Mouse (Mus musculus): ENCODE measurements around the gene Cox6a2. TPM values are rescaled to one million over a fixed set of nuclear protein-coding genes. Genes with fewer than 3 reads are reported as not detected.

Gene Cox6a2
- total RNA-seq (2017): 1.1 and 3.2 TPM in 2 replicates

DNA sequence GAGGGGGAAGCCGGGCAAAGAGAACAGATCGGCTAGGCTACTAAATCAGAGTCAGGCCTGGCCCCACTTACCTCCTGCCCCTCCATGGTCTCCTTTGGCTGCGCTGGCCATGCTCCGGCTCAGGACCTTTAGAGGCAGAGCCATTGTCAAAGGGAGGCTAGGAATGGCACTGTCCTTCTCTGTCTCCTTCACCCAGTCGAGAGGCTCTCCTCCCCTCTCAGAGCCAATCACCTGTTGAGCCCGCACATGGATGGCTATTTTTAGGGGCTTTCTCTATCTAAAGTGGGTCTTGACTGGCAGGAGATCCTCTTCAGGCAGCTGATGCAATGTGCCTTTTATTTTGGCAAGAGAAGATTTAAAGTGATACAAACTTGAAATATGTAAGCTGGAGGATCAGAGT, at the start of gene Cox6a2:
Gene Cox6a2, minus strand, starts transcription at position 236 of the 400 bp plus-strand sequence.
- no peak for ATAC-seq (replicated peaks; ENCODE audit: low read depth, poor library complexity, severe bottlenecking)

DNA sequence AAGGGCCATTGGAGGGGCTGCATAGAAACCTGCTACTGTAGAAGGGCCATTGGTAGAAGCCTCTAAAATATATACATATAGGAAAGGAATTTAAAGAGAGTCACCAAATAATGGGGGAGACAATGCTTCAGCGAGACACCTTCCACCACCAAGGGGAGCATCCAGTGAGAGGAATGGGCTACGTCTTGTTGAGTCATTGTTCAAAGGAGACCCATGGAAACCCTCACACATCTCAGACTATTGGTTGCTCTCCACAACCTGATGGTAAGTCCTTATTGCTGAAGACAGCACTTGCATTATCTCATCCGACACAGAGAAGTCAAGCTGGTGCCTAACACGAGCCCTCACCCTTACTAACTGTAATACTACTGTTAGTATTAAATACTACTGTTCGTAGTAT, 49.6 kb upstream of the Cox6a2 start:
- no peak for ATAC-seq (replicated peaks; ENCODE audit: low read depth, poor library complexity, severe bottlenecking)

DNA sequence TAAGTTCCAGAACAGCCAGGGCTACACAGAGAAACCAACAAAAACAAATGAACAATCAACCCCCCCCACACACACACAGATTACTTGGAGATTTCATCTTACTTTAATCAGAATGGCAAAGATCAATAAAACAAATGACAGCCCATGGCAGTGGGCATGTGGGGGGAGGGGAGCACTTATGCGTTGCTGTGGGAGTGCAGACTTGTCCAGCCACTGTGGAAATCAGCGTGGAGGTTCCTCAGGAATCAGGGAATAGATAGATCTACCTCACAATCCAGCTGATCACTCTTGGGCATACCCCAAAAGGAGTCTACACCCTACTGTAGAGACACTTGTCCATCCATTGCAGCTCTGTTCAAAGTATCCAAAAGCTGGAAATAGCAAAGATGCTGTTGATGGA, 48.8 kb upstream of the Cox6a2 start:
- ATAC-seq (replicated peaks; ENCODE audit: low read depth, poor library complexity, severe bottlenecking): no peak

DNA sequence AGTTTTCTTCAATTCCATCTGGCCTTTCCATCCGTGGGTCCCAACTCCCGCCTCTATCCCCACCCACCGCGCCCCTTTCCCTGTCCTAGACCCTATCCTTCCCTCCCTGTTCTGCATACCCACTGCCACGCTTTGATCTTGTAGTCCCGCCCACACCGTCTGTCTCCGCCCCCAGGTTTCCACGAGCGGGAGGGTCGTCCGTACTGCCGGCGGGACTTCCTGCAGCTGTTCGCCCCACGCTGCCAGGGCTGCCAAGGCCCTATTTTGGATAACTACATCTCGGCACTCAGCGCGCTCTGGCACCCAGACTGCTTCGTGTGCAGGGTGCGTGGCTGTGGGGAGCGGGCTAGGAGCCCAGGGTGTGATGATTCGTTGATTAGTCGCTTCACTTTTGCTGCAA, 46.4 kb upstream of the Cox6a2 start:
- ATAC-seq (replicated peaks; ENCODE audit: low read depth, poor library complexity, severe bottlenecking): peak; percentile 84

DNA sequence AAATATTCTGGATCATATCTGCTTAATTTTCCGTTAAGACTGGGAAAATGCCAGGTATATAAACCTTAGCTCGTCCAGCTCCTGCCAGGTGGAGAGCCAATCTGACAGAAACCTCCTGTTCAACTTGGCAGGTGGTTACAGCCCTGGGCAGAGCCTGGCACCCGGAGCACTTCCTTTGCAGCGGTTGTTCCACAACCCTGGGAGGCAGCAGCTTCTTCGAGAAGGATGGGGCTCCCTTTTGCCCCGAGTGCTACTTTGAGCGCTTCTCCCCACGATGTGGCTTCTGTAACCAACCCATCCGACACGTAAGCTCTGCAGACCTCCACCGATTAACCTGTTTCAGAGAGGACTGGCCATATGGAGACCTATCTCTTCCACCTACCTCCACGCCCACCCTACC, 45.8 kb upstream of the Cox6a2 start:
- no peak for ATAC-seq (replicated peaks; ENCODE audit: low read depth, poor library complexity, severe bottlenecking)

DNA sequence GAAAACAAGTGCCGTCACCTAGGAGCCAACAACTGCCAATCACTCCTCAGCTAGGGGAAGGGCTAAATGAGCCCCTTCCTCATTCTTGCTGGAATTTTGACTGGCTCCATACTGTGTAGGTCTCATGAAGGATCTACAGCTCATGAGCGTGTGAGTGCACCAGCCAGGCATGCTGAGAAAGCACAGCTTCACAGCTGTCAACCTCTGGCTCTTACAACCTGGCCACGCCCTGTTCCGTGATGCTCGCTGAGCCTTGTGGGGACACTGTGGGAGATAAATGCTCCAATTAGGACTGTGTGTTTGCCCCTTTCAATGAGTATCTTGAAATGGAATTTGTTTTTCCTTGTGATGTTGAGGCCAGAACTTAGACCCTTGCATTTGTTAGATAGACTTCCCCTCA, 43.8 kb upstream of the Cox6a2 start:
- no peak for ATAC-seq (replicated peaks; ENCODE audit: low read depth, poor library complexity, severe bottlenecking)

DNA sequence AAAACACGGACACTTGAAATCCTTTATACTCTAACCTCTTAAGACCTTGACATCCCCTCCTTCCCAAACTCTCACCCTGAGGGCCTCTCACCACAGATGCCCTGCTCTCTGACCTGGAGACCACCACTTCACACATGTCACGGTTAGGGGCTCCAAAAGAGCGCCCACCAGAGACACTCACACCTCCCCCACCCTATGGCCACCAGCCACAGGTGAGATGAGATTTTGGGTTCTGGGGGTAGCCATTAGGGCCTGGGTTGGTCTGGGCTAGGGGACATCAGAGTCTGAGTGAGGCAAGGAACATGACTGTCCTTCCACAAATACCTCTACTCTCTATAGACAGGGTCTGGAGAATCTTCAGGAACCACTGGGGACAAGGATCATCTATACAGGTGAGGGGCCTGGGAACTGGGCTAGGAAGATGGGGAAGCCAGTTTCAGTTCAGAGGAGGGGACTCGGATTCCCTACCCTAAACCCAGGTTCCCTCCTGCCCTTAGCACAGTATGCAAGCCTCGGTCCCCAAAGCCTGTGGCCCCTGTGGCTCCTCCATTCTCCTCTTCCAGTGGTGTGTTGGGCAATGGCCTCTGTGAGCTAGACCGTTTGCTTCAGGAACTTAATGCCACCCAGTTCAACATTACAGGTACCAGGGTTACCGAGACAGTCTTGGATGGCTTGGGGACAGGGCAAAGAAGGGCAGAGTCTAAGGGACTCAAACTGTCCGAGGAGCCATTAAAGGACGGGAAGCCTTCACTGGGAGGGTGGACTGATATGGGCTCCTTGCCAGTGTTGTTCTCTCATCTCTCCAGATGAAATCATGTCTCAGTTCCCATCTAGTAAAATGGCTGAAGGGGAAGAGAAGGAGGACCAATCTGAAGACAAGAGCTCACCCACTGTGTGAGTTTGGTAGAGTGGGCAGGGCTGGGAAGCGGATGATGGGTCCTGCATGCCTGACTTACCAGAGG, 42.2 kb upstream of the Cox6a2 start:
- no peak for ATAC-seq (replicated peaks; ENCODE audit: low read depth, poor library complexity, severe bottlenecking)

DNA sequence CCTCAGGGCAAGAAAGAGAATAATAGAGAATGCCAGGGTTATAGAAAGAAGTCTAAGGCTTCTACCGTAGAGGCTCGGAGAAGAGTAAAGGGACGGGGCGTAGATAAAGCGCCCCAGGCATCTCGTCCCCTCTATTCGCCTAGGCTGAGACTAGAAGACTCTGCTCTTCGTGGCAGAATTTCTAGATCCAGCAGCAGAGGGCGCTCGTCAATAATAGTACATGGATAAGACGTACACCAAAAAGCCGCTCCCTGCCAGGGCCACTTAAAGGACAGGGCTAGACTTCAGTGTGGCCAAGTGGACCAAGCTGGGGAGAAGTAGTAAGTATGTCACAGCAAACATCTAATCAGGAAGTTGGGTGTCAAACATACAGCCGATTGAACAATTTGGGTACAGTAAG, 41.3 kb upstream of the Cox6a2 start:
- peak; percentile 60 for ATAC-seq (replicated peaks; ENCODE audit: low read depth, poor library complexity, severe bottlenecking)

DNA sequence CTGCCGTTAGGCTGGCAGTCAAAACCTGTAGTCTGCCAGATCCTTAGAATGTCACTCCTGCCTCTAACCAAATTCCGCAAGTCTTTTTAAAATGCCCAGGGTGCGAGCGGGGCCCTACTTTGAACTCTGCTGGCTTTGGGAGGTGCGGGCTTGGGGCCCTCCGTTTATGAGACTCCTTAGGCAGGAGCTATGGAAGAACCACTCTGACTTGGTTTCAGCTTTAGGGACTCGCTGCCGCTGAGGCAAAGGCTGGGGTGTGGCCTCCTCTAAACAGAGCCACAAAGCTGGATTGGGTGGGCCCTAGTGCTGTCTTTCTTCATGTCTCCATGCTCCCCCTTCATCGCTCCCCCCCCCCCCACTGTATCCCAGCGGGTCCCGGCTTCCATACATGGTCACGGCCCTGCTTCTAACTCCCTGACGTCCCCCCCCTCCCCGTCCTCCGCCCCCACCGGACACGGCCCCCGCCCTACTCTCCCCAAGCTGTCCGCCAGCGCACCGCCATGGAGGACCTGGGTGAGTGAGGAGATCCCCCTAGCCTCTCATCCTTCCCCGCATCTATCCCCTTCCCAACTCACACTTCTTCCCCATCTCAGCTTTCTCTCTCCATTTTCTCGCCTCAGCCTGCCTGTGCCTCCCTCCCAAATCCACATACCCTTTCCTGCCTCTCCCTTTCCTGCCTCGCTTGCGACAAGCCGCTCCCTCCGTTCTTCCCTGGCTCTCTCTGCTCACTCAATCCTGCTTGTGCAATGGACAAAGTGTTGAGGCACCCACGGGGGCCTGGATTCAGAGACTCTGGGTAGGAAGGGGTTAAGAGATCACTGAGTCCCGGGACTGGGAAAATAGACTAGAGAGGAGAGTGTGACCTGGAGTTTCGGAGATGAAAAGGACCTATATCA, 40.6 kb upstream of the Cox6a2 start, which contains the start of gene Tgfb1i1:
Gene Tgfb1i1, plus strand, starts transcription at position 317 of the 896 bp plus-strand sequence.
- ATAC-seq (replicated peaks; ENCODE audit: low read depth, poor library complexity, severe bottlenecking): 0 out of 2 replicates have a peak, but pooled peaks have one; percentile 7

DNA sequence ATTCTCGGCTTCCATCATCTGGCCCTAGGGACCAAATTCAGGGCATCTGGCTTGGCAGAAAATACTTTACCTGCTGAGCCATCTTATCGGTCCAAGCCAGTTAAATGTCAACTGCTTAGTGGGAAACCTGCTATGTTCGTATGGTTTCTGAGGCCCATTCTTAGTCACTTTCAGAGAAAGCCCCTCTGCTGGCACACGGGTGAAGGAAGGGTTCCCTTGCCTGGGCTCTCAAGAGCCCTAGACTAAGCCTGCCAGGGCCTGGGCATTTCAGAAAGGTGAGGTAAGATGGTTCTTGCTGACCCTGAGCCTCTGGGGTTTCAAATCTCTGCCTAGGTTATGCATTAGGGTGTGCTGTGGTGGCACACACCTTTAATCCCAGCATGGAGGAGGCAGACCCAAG, 39.4 kb upstream of the Cox6a2 start:
- no peak for ATAC-seq (replicated peaks; ENCODE audit: low read depth, poor library complexity, severe bottlenecking)

DNA sequence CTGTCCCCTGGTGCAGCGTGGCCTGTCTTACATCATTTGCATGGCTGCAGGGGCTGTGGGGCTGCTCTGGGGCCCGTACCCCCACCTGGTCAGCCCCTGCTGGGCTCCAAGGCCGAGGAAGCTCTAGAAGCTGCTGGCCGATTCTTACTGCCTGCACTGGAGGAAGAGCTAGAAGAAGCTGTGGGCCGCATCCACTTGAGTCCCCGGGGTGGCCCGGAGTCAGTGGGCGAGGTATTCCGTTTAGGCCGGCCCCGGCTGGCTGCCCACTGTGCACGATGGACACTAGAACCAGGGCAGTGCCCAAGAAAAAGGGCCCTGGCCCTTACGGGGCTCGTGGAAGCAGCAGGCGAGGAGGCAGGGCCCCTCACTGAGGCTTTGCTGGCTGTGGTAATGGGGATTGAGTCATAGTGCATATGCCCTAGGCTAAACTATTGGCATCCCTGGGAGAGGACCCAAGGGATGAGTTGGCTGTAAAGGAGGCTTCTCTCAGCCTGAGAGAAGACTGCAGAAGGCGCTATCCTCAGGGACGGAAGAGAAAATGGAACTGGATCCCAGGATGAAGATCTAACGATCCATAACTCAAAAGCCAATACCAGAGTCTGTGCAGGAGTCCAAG, 38.3 kb upstream of the Cox6a2 start:
- no peak for ATAC-seq (replicated peaks; ENCODE audit: low read depth, poor library complexity, severe bottlenecking)

DNA sequence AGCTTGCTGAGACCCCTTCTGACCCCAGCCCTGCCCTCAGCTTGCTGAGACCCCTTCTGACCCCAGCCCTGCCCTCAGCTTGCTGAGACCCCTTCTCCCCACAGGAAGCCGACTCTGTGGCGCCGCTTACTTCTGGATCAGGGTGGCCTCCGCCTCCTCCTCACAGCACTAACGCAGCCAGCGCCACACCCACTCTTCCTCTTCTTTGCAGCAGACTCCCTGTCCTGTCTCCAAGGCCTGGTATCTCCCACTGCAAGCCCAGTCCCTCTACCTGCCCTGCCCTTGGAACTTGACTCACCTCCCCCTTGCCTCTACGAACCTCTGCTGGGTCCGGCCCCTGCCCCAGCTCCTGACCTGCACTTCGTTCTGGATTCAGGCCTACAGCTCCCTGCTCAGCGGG, 37.7 kb upstream of the Cox6a2 start:
- ATAC-seq (replicated peaks; ENCODE audit: low read depth, poor library complexity, severe bottlenecking): no peak

DNA sequence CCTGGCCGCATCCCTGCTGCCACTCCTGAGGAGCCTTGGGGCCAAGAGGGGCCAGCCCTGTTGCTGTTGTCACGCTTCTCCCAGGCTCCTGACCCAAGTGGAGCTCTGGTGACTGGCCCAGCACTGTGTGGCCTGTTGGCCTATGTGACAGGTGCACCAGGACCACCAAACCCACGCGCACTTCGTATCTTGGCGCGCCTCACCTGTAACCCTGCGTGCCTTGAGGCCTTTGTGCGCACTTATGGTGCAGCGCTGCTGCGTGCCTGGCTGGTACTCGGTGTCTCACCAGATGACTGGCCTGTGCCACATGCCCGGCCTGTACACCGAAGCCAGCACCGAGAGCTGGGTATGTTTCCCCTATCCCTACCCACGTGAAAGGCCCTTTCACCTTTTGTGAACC, 36.1 kb upstream of the Cox6a2 start:
- no peak for ATAC-seq (replicated peaks; ENCODE audit: low read depth, poor library complexity, severe bottlenecking)

DNA sequence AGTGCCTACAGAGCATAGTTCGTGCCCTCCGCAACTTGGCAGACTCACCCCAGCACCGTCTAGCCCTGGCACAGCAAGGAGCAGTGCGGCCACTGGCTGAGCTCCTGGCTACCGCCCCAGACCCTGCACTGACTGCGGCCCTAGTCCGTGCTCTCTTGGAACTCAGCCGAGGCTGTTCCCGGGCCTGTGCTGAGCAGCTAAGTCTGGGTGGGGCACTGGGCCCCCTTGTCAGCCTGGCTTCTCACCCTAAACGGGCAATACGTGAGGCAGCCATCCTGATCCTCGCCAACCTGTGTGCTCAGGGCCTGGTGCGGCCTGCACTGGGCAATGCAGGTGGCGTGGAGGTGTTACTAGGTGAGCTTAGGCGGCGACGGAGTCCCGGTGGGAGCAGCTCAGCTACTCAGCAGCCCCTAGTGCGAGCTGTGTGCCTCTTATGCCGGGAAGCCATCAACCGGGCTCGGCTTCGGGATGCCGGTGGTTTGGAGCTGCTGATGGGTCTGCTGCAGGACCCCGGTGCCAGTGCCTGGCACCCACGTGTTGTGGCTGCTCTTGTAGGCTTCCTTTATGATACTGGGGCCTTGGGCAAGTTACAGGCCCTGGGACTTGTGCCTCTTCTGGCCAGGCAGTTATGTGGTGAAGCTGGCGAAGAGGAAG, 34.1 kb upstream of the Cox6a2 start:
- no peak for ATAC-seq (replicated peaks; ENCODE audit: low read depth, poor library complexity, severe bottlenecking)

DNA sequence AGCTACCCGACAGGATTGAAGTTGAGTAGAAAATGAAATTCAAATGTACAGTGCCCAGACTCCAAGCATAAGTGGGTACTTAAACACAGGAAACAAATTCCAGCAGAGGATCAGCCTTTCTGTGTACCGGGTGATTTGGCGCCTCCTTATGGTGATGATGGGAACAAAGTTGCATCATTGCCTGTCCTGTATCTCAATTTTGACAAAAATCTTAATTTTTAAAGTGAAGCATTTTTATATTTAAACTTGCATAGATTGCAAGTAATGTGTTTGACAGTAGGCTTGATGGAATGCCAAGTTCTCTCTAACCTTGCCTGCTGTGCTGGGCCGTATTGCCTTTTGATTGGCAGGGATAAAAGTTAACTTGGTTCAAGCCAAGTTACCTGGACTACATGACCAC, 32.8 kb upstream of the Cox6a2 start:
- ATAC-seq (replicated peaks; ENCODE audit: low read depth, poor library complexity, severe bottlenecking): no peak

DNA sequence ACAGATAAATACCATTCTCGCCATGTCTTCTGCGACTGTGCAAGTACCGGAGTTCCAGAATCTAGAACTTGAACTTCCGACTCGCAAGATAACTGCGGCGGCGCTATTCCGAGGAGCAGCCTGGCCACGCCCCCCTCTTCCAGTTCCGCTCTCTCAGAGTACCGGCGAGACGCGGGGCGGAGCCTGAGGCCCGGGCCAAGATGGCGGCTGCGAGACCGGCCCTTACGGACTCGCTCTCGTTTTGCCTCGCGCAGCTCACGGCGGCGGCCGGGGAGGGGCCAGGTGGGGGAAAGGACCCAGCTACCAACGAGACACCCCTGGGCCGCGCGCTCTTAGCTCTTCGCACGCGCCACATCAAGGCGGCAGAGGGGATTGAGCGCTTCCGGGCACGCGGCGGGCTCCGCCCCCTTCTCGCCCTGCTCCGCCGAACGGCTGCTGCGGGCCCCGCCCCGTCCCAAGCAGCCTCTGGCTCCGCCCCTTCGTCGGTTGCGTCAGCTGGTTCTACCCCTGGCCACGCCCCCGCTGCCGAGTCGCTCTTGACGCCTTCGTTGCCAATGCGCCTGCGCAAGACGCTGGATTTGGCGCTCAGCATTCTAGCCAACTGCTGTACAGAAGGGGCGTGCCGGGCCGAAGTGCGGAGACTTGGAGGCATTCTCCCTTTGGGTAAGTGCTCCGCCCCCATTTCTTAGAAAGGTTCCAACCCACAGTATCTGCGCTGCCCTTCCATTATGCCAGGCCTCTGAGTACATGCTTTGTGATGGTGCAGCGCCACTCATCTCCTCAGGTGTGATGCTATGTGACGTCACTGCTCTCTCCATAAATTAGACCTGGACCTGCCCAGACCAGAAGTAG, 32.0 kb upstream of the Cox6a2 start, which contains the start of gene 9130023H24Rik:
Gene 9130023H24Rik, minus strand, starts transcription at position 105 of the 852 bp plus-strand sequence.
- ATAC-seq (replicated peaks; ENCODE audit: low read depth, poor library complexity, severe bottlenecking): peak; percentile 82

DNA sequence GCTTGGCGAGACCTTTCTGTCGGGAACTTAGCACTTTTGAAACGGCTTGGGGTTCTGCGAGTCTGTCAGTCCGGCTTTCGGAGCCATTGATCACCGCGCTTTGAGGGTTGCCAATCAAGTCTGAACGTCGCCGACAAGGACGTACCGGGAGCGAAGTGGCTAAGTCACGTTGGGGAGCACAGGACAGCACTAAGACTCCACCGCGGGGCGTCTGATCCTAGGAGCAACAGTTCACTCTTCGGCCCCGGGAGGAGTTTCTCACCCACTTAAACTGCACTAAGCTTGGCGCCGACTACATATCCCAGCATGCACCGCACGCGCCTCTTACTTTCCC, 31.4 kb upstream of the Cox6a2 start:
- no peak for ATAC-seq (replicated peaks; ENCODE audit: low read depth, poor library complexity, severe bottlenecking)

DNA sequence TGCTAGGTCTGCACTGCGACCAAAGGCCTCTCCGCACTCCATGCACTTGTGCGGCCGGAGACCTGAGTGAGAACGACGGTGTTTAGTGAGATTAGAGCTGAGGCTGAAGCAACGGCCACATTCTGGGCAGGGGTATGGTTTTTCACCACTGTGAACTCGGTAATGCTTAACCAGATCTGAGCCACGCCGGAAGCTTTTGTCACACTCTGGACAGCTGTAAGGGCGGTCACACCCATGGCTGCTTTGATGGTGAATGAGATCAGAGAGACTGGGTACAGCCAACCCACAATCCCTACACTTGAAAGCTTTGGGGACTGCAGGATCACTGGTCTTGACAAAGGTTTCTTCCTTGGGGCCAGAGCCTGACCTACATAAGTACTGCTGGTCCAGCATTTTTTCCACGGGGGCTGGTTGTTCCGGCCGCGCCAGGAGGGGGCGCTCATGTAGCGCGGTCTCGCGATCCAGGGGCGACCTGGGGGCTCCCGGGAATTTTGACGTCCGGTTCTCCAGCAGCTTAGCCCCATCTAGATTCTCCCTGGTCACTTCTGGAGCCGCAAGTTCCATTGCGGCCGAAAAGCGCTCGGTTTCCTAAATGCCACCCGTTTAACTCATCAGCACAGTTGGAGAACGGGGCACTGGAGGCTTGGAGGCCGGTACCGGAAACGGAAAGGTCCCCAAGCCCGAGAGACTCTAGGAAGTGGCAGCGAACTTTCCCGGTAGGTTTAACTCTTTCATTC, 30.8 kb upstream of the Cox6a2 start, which contains the start of gene Armc5:
Gene Armc5, plus strand, starts transcription at position 487 of the 737 bp plus-strand sequence.
- peak; percentile 34 for ATAC-seq (replicated peaks; ENCODE audit: low read depth, poor library complexity, severe bottlenecking)
